Mouse (Mus musculus): ENCODE data around the gene Il13ra1. TPM values are rescaled to one million over a fixed set of nuclear protein-coding genes. Genes with fewer than 3 reads are reported as not detected.

The Il13ra1 gene
- polyA plus RNA-seq, 1 experiment: 2.3 TPM

- Histone ChIP-seq H3K4me1 (ENCODE audit: control insufficient read depth, insufficient read depth, low read length) (no peaks in the 10 kb centered on the region), H3K4me3 (replicated peaks; ENCODE audit: insufficient read depth, low read depth, low read length) (no peak overlapping the region), H3K27me3 (ENCODE audit: control insufficient read depth, insufficient read depth, low read length) (no peaks in the 10 kb centered on the region), H3K27ac (ENCODE audit: insufficient read depth, low read length) (no peak overlapping the region)
- DNase-seq: no peak
- no peak for TF ChIP-seq CTCF (IDR thresholded peaks at IDR 0.05; ENCODE audit: borderline replicate concordance, insufficient read depth, low read depth, low read length)
- TF ChIP-seq POLR2A (IDR thresholded peaks at IDR 0.05; ENCODE audit: borderline replicate concordance, insufficient read depth, low read length): no peak
These were observed 38.2 kb downstream of the Il13ra1 start for GRCm38 (mm10) chrX:36150100-36150499.

- no peak overlapping the region for H3K4me3 ChIP-seq (replicated peaks; ENCODE audit: insufficient read depth, low read depth, low read length)
- TF ChIP-seq CTCF (IDR thresholded peaks at IDR 0.05; ENCODE audit: borderline replicate concordance, insufficient read depth, low read depth, low read length) (no peak), POLR2A (IDR thresholded peaks at IDR 0.05; ENCODE audit: borderline replicate concordance, insufficient read depth, low read length) (no peak)
- no peak overlapping the region for H3K27ac ChIP-seq (ENCODE audit: insufficient read depth, low read length)
- H3K4me1 ChIP-seq (ENCODE audit: control insufficient read depth, insufficient read depth, low read length): no peaks in the 10 kb centered on the region
- WGBS: 86% methylated on average over 2 of the region's 2 CpGs
- no peak for DNase-seq
- H3K27me3 ChIP-seq (ENCODE audit: control insufficient read depth, insufficient read depth, low read length): no peaks in the 10 kb centered on the region
These were observed 44.8 kb downstream of the Il13ra1 start for GRCm38 (mm10) chrX:36156677-36157076.

- H3K27me3 ChIP-seq (ENCODE audit: control insufficient read depth, insufficient read depth, low read length): no peaks in the 10 kb centered on the region
- no peaks in the 10 kb centered on the region for H3K4me1 ChIP-seq (ENCODE audit: control insufficient read depth, insufficient read depth, low read length)
- no peak overlapping the region for H3K27ac ChIP-seq (ENCODE audit: insufficient read depth, low read length)
- WGBS: 10% methylated on average over 4 of the region's 4 CpGs
- TF ChIP-seq POLR2A (IDR thresholded peaks at IDR 0.05; ENCODE audit: borderline replicate concordance, insufficient read depth, low read length) (no peak), CTCF (IDR thresholded peaks at IDR 0.05; ENCODE audit: borderline replicate concordance, insufficient read depth, low read depth, low read length) (no peak)
- DNase-seq: no peak
- H3K4me3 ChIP-seq (replicated peaks; ENCODE audit: insufficient read depth, low read depth, low read length): no peak overlapping the region
These were observed 49.7 kb downstream of the Il13ra1 start for GRCm38 (mm10) chrX:36161567-36161966.

- Histone ChIP-seq H3K27me3 (ENCODE audit: control insufficient read depth, insufficient read depth, low read length) (no peaks in the 10 kb centered on the region), H3K4me3 (replicated peaks; ENCODE audit: insufficient read depth, low read depth, low read length) (no peak overlapping the region), H3K4me1 (ENCODE audit: control insufficient read depth, insufficient read depth, low read length) (no peaks in the 10 kb centered on the region), H3K27ac (ENCODE audit: insufficient read depth, low read length) (no peak overlapping the region)
- TF ChIP-seq CTCF (IDR thresholded peaks at IDR 0.05; ENCODE audit: borderline replicate concordance, insufficient read depth, low read depth, low read length) (peak; percentile 34; the same call in 1 of the 2 replicates), POLR2A (IDR thresholded peaks at IDR 0.05; ENCODE audit: borderline replicate concordance, insufficient read depth, low read length) (no peak)
- peak in 1 of 2 experiments; percentile 6 for DNase-seq
These were observed 71.7 kb downstream of the Il13ra1 start for GRCm38 (mm10) chrX:36183625-36184024.

- no peak for DNase-seq
- TF ChIP-seq POLR2A (IDR thresholded peaks at IDR 0.05; ENCODE audit: borderline replicate concordance, insufficient read depth, low read length) (no peak), CTCF (IDR thresholded peaks at IDR 0.05; ENCODE audit: borderline replicate concordance, insufficient read depth, low read depth, low read length) (no peak)
- Histone ChIP-seq H3K4me1 (ENCODE audit: control insufficient read depth, insufficient read depth, low read length) (no peaks in the 10 kb centered on the region), H3K4me3 (replicated peaks; ENCODE audit: insufficient read depth, low read depth, low read length) (no peak overlapping the region), H3K27ac (ENCODE audit: insufficient read depth, low read length) (no peak overlapping the region), H3K27me3 (ENCODE audit: control insufficient read depth, insufficient read depth, low read length) (no peaks in the 10 kb centered on the region)
- 39% methylated on average over 5 of the region's 5 CpGs for WGBS
These were observed 74.1 kb downstream of the Il13ra1 start for GRCm38 (mm10) chrX:36186036-36186435.

GRCm38 (mm10) chrX:36186443-36186842, 74.5 kb downstream of the Il13ra1 start:
- Histone ChIP-seq H3K27me3 (ENCODE audit: control insufficient read depth, insufficient read depth, low read length) (no peaks in the 10 kb centered on the region), H3K4me1 (ENCODE audit: control insufficient read depth, insufficient read depth, low read length) (no peaks in the 10 kb centered on the region), H3K27ac (ENCODE audit: insufficient read depth, low read length) (no peak overlapping the region), H3K4me3 (replicated peaks; ENCODE audit: insufficient read depth, low read depth, low read length) (no peak overlapping the region)
- TF ChIP-seq POLR2A (IDR thresholded peaks at IDR 0.05; ENCODE audit: borderline replicate concordance, insufficient read depth, low read length) (no peak), CTCF (IDR thresholded peaks at IDR 0.05; ENCODE audit: borderline replicate concordance, insufficient read depth, low read depth, low read length) (no peak)
- DNase-seq: no peak
- 13% methylated on average over 6 of the region's 6 CpGs for WGBS

- no peak for DNase-seq
- Histone ChIP-seq H3K4me3 (replicated peaks; ENCODE audit: insufficient read depth, low read depth, low read length) (no peak overlapping the region), H3K27me3 (ENCODE audit: control insufficient read depth, insufficient read depth, low read length) (no peaks in the 10 kb centered on the region), H3K27ac (ENCODE audit: insufficient read depth, low read length) (no peak overlapping the region), H3K4me1 (ENCODE audit: control insufficient read depth, insufficient read depth, low read length) (no peaks in the 10 kb centered on the region)
- no peak for TF ChIP-seq POLR2A (IDR thresholded peaks at IDR 0.05; ENCODE audit: borderline replicate concordance, insufficient read depth, low read length)
- TF ChIP-seq CTCF (IDR thresholded peaks at IDR 0.05; ENCODE audit: borderline replicate concordance, insufficient read depth, low read depth, low read length): no peak
- 25% methylated on average over 6 of the region's 6 CpGs for WGBS
These were observed 82.0 kb downstream of the Il13ra1 start for GRCm38 (mm10) chrX:36193951-36194350.

GRCm38 (mm10) chrX:36195736-36196525, 84.0 kb downstream of the Il13ra1 start, which contains the start of gene Zcchc12:
Gene Zcchc12, plus strand, starts transcription at chrX:36195904.
- Histone ChIP-seq H3K4me1 (ENCODE audit: control insufficient read depth, insufficient read depth, low read length) (no peaks in the 10 kb centered on the region), H3K27me3 (ENCODE audit: control insufficient read depth, insufficient read depth, low read length) (no peaks in the 10 kb centered on the region), H3K4me3 (replicated peaks; ENCODE audit: insufficient read depth, low read depth, low read length) (peak within 1 kb of the TSS; percentile 55), H3K27ac (ENCODE audit: insufficient read depth, low read length) (no peak within 1 kb of the TSS)
- WGBS: 10% methylated on average over 20 of the region's 28 CpGs
- peak; percentile 15 to 18 for DNase-seq
- TF ChIP-seq CTCF (IDR thresholded peaks at IDR 0.05; ENCODE audit: borderline replicate concordance, insufficient read depth, low read depth, low read length) (no peak), POLR2A (IDR thresholded peaks at IDR 0.05; ENCODE audit: borderline replicate concordance, insufficient read depth, low read length) (no peak)

Data from cerebellum, adult 2 months (tissue).